Mouse (Mus musculus): Measurements from ENCODE around the gene Ccdc14. TPM values are rescaled to one million over a fixed set of nuclear protein-coding genes. Genes with fewer than 3 reads are reported as not detected.

Ccdc14 gene
- total RNA-seq, 1 experiment from 2014 or later: 12.8 TPM

DNA sequence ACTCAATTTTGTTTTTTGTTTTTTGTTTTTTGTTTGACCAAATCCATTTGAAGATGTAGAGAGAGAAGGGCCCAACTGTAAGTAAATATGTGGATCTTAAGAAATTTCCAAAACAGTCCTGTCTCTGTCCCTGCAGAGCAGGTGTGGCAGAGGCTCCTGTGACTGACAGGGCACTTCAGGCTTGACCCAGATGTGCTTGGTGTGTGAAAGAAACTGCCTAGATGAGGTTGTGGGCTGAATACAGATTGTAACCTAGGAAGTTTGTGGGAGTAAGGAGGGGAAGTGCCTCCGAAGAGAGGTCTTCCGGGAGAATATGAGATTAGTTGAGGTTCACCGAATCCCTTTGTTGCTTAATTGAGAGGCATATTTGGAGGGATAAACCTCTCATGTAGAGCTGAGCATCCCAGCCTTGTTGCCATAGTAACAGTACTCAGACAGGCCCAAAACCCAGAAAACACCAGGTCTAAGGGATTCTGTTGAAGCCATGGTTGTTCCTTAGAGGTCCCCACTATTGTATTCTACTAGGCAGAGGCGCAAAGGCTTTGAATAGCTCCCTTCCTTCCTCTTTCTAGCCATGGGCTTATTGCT is 82.1 kb downstream of the Ccdc14 start:
- no peak for ATAC-seq (replicated peaks; ENCODE audit: low read depth, poor library complexity, severe bottlenecking)

Other genes with a start within 250 kb of the Ccdc14 start
- gene Kalrn, start 117.1 kb upstream of the Ccdc14 start, total RNA-seq (2017): 6.5 and 7.3 TPM in 2 replicates
- gene Ropn1, start 40.7 kb upstream of the Ccdc14 start, total RNA-seq (2017): not detected in 2 replicates
- 3.9 and 9.3 TPM in 2 replicates for gene Mylk, start 54.6 kb downstream of the Ccdc14 start, total RNA-seq (2017)